Mouse (Mus musculus): ENCODE results near the gene Raver2. TPM values are rescaled to one million over a fixed set of nuclear protein-coding genes. Genes with fewer than 3 reads are reported as not detected.

The Raver2 gene
- total RNA-seq, 2 experiments from 2014 or later, result 18.3 to 18.6 TPM

GRCm38 (mm10) chr4:101168189-101168778 is 99.5 kb downstream of the Raver2 start:
- peak; percentile 18 to 26 for DNase-seq (ENCODE audit: low spot score in 2 of 2)

DNA sequence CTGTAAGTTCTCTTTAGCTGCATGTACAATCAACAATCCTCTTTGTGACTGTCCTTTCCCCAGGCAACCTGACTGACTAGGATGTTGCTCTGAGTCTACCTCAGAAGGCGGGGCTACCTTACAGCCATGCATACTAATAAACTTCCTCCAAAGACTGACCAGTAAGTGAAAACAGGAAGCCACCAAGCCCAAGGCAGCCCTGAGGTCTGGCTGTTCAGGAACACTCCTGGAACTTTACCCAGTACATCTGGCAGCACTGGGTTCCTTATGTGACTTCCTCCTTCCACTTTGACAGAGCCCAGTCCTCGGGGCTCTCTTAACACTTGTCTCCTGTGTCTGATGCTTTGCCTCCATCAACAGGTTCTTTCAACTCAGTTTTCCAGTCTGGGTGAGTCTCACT is 104.0 kb downstream of the Raver2 start:
- no peak for DNase-seq (ENCODE audit: low spot score in 2 of 2)

GRCm38 (mm10) chr4:101174916-101175625 is 106.3 kb downstream of the Raver2 start:
- DNase-seq (ENCODE audit: low spot score in 2 of 2), result no peak

DNA sequence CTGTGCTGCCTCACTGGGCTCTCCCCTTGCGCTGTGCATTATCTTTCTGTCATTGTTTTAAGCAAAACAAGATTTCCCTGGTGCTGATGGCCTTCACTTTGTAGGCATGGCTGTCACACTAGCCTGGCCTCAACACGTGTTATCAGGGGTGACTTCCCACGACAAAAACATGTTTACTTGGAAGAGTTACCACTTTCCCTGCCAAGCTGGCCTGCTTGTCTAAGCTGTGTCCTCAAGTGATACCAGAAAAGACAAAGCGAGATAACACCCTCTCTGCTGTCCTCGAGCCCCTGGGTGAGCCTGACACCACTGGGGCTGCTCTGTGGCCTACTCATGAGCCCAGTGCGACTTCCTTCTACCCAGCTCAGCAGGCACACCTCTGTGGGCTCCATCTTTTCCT is 107.3 kb downstream of the Raver2 start:
- no peak for DNase-seq (ENCODE audit: low spot score in 2 of 2)

DNA sequence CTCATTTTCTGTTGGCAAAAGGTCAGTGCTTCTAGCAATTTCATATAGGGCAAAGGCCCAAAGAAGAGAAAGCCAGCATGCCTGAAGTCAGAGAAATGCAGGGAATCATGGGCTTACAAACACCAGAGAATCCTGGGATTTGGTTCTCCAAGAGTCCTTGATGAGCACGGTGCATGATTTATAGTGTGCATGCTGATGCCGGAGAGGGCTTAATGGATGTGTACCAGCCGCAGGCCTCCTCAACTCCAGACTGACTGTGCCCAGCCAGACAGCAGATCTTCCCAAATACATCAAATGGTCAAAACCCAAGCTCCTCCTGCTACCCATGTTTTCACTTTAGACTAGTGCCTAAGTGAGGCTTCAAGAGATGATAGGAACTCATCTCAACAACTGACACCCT is 109.0 kb downstream of the Raver2 start:
- DNase-seq (ENCODE audit: low spot score in 2 of 2), result no peak

- no peak for DNase-seq (ENCODE audit: low spot score in 2 of 2)
Observed at GRCm38 (mm10) chr4:101179076-101179475, 110.3 kb downstream of the Raver2 start.

- DNase-seq (ENCODE audit: low spot score in 2 of 2), result no peak
Observed at GRCm38 (mm10) chr4:101179836-101180235, 111.1 kb downstream of the Raver2 start.

DNA sequence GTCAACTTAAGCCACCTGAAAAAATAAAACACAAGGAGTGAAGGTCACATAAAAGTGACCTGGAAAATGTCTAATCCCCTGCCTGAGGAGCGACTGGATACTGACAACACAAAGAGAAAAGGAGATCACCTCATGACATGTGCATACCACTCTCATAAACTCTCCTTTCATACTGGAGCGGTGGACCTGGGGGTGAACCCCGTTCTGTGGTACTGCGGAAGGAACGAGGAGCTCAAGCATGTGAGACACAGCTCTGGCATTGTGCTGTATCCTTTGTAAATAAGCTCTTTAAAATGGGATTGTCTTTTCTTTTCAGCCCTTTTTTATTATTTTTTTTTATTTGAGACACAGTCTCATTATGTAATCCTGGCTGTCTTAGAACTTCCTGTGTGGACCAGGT is 111.9 kb downstream of the Raver2 start:
- DNase-seq (ENCODE audit: low spot score in 2 of 2), result no peak

DNA sequence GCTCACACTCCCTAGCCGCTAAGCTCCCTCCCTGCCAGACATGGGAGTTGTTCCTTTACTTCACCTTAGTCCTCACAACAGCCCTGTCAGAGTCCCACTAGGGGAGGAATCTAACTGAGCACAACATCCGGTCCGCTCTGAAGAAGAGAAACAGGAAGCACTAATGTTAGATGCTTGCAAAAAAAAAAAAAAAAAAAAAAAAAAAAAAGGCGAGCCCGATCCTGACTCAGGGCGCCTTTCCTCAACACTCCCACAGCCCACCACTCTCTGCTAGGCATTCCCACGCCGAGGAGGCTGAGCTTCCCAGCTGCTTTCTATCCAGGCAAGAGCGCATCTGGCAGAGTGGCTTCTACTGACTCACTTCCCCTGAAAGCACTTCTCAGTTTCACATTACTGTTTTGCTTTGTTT is 113.8 kb downstream of the Raver2 start:
- peak in 1 of 2 experiments; percentile 40 for DNase-seq (ENCODE audit: low spot score in 2 of 2)

GRCm38 (mm10) chr4:101185216-101185615 is 116.4 kb downstream of the Raver2 start:
- DNase-seq (ENCODE audit: low spot score in 2 of 2), result no peak

DNA sequence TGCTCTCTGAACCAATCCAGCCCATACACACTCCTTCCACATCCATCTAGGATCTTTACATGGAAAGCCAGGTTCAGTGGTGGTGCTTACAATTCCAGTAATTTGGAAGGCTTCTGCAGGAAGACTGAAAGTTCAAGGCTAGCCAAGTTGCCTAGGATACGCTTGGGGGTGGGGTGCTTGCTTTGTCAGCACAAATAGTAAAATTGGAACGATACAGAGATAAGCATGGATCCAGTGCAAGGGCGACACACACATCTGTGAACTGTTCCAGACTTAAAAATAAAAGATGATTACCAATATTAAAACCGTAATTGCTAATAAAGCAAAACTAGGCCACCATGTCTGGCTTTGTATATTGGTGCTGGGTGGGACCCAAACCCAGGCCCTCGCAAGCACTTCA is 117.8 kb downstream of the Raver2 start:
- DNase-seq (ENCODE audit: low spot score in 2 of 2), result no peak

DNA sequence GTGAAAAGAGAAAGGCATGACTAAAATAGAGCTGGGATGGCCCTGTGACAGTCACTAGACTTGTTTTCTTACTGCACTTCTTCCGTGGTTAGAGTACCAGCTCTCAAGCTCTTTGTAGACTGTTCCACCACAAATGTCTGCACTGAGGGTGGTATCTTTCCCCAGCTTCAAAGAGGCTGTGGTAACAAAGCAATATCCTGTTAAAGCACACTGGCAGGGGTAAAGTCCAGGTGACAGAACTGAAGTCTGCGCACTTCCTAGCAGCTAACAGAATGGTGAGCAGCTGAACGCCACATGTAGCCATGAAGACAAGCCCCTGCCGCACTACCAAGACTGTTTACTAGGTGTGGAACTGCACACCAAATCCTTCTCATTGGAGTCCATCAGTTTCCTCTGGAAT is 118.6 kb downstream of the Raver2 start:
- DNase-seq (ENCODE audit: low spot score in 2 of 2), result no peak

DNA sequence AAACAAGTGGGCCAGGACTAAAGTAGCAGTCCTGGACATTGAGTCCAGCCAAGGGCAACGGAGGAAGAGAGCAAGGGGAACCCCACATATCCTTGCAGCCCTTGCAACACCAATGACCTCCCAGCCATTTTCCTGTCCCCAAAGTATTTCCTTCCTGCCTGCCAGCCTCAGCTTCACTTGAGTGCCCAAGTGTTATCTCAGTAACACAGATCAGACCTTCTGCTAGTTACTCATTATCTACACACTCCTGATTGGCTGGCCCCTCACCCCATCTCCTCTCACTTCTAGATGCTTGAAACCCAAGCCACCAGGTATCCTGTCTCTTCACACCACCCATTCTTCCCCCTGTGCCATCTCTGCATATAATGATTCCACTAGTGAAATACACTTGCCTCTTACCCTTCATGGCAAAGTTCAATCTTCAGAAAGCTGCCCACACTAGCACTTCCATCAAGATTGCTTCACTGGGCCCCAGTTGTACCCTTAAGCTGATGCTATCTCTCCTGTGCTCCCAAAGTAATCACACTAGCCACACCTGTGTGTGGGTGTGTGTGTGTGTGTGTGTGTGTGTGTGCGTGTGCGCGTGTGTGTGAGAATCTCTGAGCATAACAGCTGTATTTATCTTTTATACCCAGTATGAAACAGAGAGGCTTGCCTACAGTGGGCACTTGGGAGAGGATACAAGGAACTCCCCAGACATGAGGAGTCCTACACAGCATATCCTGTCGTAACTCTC is 123.6 kb downstream of the Raver2 start:
- DNase-seq (ENCODE audit: low spot score in 2 of 2), result no peak

GRCm38 (mm10) chr4:101194170-101194569 is 125.4 kb downstream of the Raver2 start:
- no peak for DNase-seq (ENCODE audit: low spot score in 2 of 2)

- no peak for DNase-seq (ENCODE audit: low spot score in 2 of 2)
Observed at GRCm38 (mm10) chr4:101196407-101196806, 127.6 kb downstream of the Raver2 start.

DNA sequence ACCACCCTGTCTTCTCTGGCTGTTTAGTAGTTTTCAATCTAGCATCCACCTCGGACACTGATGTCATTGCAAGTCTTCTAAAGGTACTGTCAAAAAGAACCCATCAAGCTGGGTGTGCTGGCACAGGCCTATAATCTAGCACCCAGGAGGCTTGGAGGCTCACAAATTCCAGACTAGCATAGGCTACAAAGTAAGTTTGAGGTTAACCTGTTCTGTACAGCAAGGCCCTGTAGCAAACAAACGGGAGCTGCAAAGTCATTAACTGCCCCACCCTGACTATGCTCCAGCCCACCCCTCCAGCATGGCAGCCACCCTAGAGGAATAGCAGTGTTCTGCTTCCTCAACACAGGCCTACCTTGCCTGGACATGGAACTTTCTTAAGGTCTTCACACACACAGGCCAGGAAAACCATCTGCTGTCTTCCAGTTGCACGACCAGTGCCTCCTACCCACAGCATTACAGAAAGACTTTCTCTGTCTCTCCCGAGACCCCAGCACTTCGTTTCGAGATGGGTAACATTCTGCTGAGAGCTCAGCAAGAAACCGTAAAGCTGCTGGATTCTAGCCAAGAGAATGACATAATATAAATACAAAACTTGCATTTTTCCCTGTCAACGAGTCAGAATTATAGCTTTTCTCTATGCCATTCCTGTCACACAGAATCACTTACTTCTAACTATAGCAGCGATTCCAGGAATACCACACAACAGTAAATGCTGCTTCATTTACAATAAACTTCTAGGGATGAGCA is 128.8 kb downstream of the Raver2 start:
- DNase-seq (ENCODE audit: low spot score in 2 of 2), result no peak

- DNase-seq (ENCODE audit: low spot score in 2 of 2), result peak; percentile 34 to 47
Observed at GRCm38 (mm10) chr4:101198333-101198732, 129.6 kb downstream of the Raver2 start.

- no peak for DNase-seq (ENCODE audit: low spot score in 2 of 2)
Observed at GRCm38 (mm10) chr4:101199433-101200081, 130.8 kb downstream of the Raver2 start.

Measured in left cerebral cortex, adult 18-20 months (tissue).